Mouse (Mus musculus) liver, adult 2 months (tissue): ENCODE measurements at regions not wholly inside any gene's neighbourhood (a gene's known extent, or its start where the extent isn't known, plus 50 kb on each side); places are given as distances from the start of the nearest gene placed in this dataset.

Experiments used
- CTCF ChIP-seq: fragments of 200-500 bp; IDR thresholded peaks from 2 replicates; pipeline ENCODE4 v1.5.1; 2011; ENCODE audit warnings: low read depth, low read length, control low read depth
- POLR2A ChIP-seq: fragments of 200-500 bp; IDR thresholded peaks from 2 replicates; pipeline ENCODE4 v1.6.1; 2011; ENCODE audit warnings: low read length, control low read depth; ENCODE audit not compliant: insufficient read depth; ENCODE audit errors: extremely low read depth

GRCm38 (mm10) chr14:31942266-31942960, 86.4 kb upstream of the Galnt15 start:
- TF ChIP-seq CTCF (peak; percentile 88), POLR2A (no peak)
